Mouse (Mus musculus) erythroblast, adult 5-6 weeks (primary cell): ENCODE results near the gene Slc22a14. TPM values are rescaled to one million over a fixed set of nuclear protein-coding genes. Genes with fewer than 3 reads are reported as not detected.
"Not testable (repeated sequence)": the region's sequence is repeated elsewhere in the genome, so short reads cannot be mapped to it uniquely, and the experiment has no call there.

Experiments
- ATAC-seq: replicated peaks from 2 replicates; pipeline ENCODE4 v1.8.0; 2016; ENCODE audit warnings: moderate number of reproducible peaks, mild to moderate bottlenecking, moderate TSS enrichment, inconsistent platforms; ENCODE audit not compliant: poor library complexity, low FRiP score, severe bottlenecking
- total RNA-seq, 2 experiments: library from RNA; stranded (forward) in 1 of 2; stranded (reverse) in 1 of 2; fragments of 150-400 nt in 1 of 2; fragments of 200-764, 138-1000 nt in 1 of 2; gene quantifications; 2 replicates each; pipeline versions ENCODE4 v1.2.3 to v1.2.4; 2015 to 2017; ENCODE audit warnings: low replicate concordance in 2 of 2

The Slc22a14 gene
- total RNA-seq, 2 experiments from 2014 or later, result not detected

- ATAC-seq, result no peak
These were observed 36.9 kb downstream of the Slc22a14 start for GRCm38 (mm10) chr9:119328488-119328887.

- no peak for ATAC-seq
These were observed 41.2 kb downstream of the Slc22a14 start for GRCm38 (mm10) chr9:119324130-119324529.

- ATAC-seq, result peak; percentile 37
These were observed 42.1 kb downstream of the Slc22a14 start for GRCm38 (mm10) chr9:119323260-119323645.

GRCm38 (mm10) chr9:119322289-119323259, 42.8 kb downstream of the Slc22a14 start, which contains the start of gene Oxsr1:
Gene Oxsr1 (minus strand): TSS chr9:119322427.
- peak; percentile 94 for ATAC-seq

- 0 out of 2 replicates have a peak, but pooled peaks have one; percentile 10 for ATAC-seq
These were observed 43.7 kb downstream of the Slc22a14 start for GRCm38 (mm10) chr9:119321392-119322229.

GRCm38 (mm10) chr9:119320946-119321345, 44.4 kb downstream of the Slc22a14 start:
- no peak for ATAC-seq

GRCm38 (mm10) chr9:119320446-119320845, 44.9 kb downstream of the Slc22a14 start:
- no peak for ATAC-seq

- ATAC-seq, result no peak
These were observed 46.5 kb downstream of the Slc22a14 start for GRCm38 (mm10) chr9:119318891-119319290.

- no peak for ATAC-seq
These were observed 52.3 kb downstream of the Slc22a14 start for GRCm38 (mm10) chr9:119313096-119313495.

- no peak for ATAC-seq
These were observed 56.3 kb downstream of the Slc22a14 start for GRCm38 (mm10) chr9:119309067-119309466.

GRCm38 (mm10) chr9:119305863-119306262, 59.5 kb downstream of the Slc22a14 start:
- ATAC-seq, result no peak

GRCm38 (mm10) chr9:119298563-119298962, 66.8 kb downstream of the Slc22a14 start:
- no peak for ATAC-seq

GRCm38 (mm10) chr9:119297696-119298095, 67.7 kb downstream of the Slc22a14 start:
- no peak for ATAC-seq

- ATAC-seq, result no peak
These were observed 74.6 kb downstream of the Slc22a14 start for GRCm38 (mm10) chr9:119290791-119291190.

- ATAC-seq, result no peak
These were observed 84.3 kb downstream of the Slc22a14 start for GRCm38 (mm10) chr9:119280894-119281682.

- no peak for ATAC-seq
These were observed 87.3 kb downstream of the Slc22a14 start for GRCm38 (mm10) chr9:119278031-119278430.

- ATAC-seq, result no peak
These were observed 89.0 kb downstream of the Slc22a14 start for GRCm38 (mm10) chr9:119276321-119276720.

GRCm38 (mm10) chr9:119274814-119275213, 90.5 kb downstream of the Slc22a14 start:
- not testable (repeated sequence) for ATAC-seq

- no peak for ATAC-seq
These were observed 93.9 kb downstream of the Slc22a14 start for GRCm38 (mm10) chr9:119271496-119271895.
